Mouse (Mus musculus): ENCODE data around the gene Csmd2.

DNA sequence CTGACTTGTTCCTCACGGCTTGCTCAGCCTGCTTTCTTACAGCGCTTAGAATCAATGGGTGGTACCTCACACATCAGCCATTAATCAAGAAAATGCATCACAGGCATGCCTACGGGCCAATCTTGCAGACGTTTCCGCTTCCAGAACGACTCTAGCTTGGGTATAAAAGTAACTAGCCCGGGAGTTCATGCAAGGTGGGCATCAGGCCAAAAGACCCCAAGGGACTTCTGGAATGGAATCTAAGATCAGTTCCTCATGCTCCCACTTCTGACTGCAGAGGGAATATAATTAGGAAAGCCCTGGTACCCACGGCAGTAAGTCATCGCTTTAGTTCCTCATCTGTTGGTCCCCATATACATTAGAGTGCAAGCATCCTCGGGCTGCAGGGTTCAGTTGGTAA is 282.5 kb downstream of the Csmd2 start:
- TF ChIP-seq CTCF (IDR thresholded peaks at IDR 0.05; ENCODE audit: control insufficient read depth, insufficient read depth, low read length) (no peak), POLR2A (IDR thresholded peaks at IDR 0.05; ENCODE audit: borderline replicate concordance, control insufficient read depth, low read depth, low read length) (no peak)
